Mouse (Mus musculus): ENCODE measurements around the gene Rassf3. TPM values are rescaled to one million over a fixed set of nuclear protein-coding genes. Genes with fewer than 3 reads are reported as not detected.

Gene Rassf3
- total and polyA plus RNA-seq, 2 experiments from 2014 or later = 3.0 to 5.8 TPM

- H3K9me3 ChIP-seq (ENCODE audit: low read length) = no peaks in the 10 kb centered on the region
- H3K36me3 ChIP-seq (ENCODE audit: insufficient read depth, low read length) = peaks cover 75% of the 10 kb centered on the region
- no peak for DNase-seq (ENCODE audit: low spot score)
- no peak for ATAC-seq (ENCODE audit: low FRiP score)
- WGBS = 96% methylated on average over 18 of the region's 18 CpGs
- H3K9ac ChIP-seq (replicated peaks; ENCODE audit: low read length, poor library complexity, severe bottlenecking) = no peak overlapping the region
- no peak overlapping the region for H3K27ac ChIP-seq (ENCODE audit: low read depth, low read length)
- no peak overlapping the region for H3K4me2 ChIP-seq (ENCODE audit: low read depth, low read length, poor library complexity, severe bottlenecking)
- H3K4me1 ChIP-seq (ENCODE audit: insufficient read depth, low read length) = no peaks in the 10 kb centered on the region
- H3K27me3 ChIP-seq (ENCODE audit: insufficient read depth, low read length) = no peaks in the 10 kb centered on the region
- H3K4me3 ChIP-seq (ENCODE audit: low read depth, low read length) = no peak overlapping the region
- TF ChIP-seq CTCF (IDR thresholded peaks at IDR 0.05) = no peak
These were observed 94.9 kb downstream of the Rassf3 start for GRCm38 (mm10) chr10:121381280-121381679.

GRCm38 (mm10) chr10:121379387-121379786, 96.8 kb downstream of the Rassf3 start:
- 97% methylated on average over 3 of the region's 3 CpGs for WGBS

GRCm38 (mm10) chr10:121376530-121377271, 99.4 kb downstream of the Rassf3 start:
- no peaks in the 10 kb centered on the region for H3K9me3 ChIP-seq (ENCODE audit: low read length)
- no peak overlapping the region for H3K4me3 ChIP-seq (ENCODE audit: low read depth, low read length)
- H3K4me2 ChIP-seq (ENCODE audit: low read depth, low read length, poor library complexity, severe bottlenecking) = no peak overlapping the region
- no peaks in the 10 kb centered on the region for H3K4me1 ChIP-seq (ENCODE audit: insufficient read depth, low read length)
- no peak for TF ChIP-seq CTCF (IDR thresholded peaks at IDR 0.05)
- WGBS = 91% methylated on average over 24 of the region's 24 CpGs
- no peak overlapping the region for H3K27ac ChIP-seq (ENCODE audit: low read depth, low read length)
- peaks cover 71% of the 10 kb centered on the region for H3K36me3 ChIP-seq (ENCODE audit: insufficient read depth, low read length)
- ATAC-seq (ENCODE audit: low FRiP score) = no peak
- DNase-seq (ENCODE audit: low spot score) = no peak
- no peaks in the 10 kb centered on the region for H3K27me3 ChIP-seq (ENCODE audit: insufficient read depth, low read length)
- no peak overlapping the region for H3K9ac ChIP-seq (replicated peaks; ENCODE audit: low read length, poor library complexity, severe bottlenecking)

More at GRCm38 (mm10) chr10:121379387-121379786, 96.8 kb downstream of the Rassf3 start:
- TF ChIP-seq CTCF (IDR thresholded peaks at IDR 0.05) = peak; percentile 38; the same call in 1 of the 2 replicates
- Histone ChIP-seq H3K9me3 (ENCODE audit: low read length) (no peaks in the 10 kb centered on the region), H3K27me3 (ENCODE audit: insufficient read depth, low read length) (no peaks in the 10 kb centered on the region), H3K9ac (replicated peaks; ENCODE audit: low read length, poor library complexity, severe bottlenecking) (no peak overlapping the region), H3K4me2 (ENCODE audit: low read depth, low read length, poor library complexity, severe bottlenecking) (no peak overlapping the region), H3K4me1 (ENCODE audit: insufficient read depth, low read length) (no peaks in the 10 kb centered on the region), H3K27ac (ENCODE audit: low read depth, low read length) (no peak overlapping the region), H3K4me3 (ENCODE audit: low read depth, low read length) (no peak overlapping the region), H3K36me3 (ENCODE audit: insufficient read depth, low read length) (peaks cover 84% of the 10 kb centered on the region)
- ATAC-seq (ENCODE audit: low FRiP score) = no peak
- no peak for DNase-seq (ENCODE audit: low spot score)

- Histone ChIP-seq H3K4me1 (ENCODE audit: insufficient read depth, low read length) (no peaks in the 10 kb centered on the region), H3K27me3 (ENCODE audit: insufficient read depth, low read length) (no peaks in the 10 kb centered on the region), H3K4me2 (ENCODE audit: low read depth, low read length, poor library complexity, severe bottlenecking) (no peak overlapping the region), H3K27ac (ENCODE audit: low read depth, low read length) (no peak overlapping the region), H3K9ac (replicated peaks; ENCODE audit: low read length, poor library complexity, severe bottlenecking) (no peak overlapping the region), H3K4me3 (ENCODE audit: low read depth, low read length) (no peak overlapping the region), H3K9me3 (ENCODE audit: low read length) (no peaks in the 10 kb centered on the region), H3K36me3 (ENCODE audit: insufficient read depth, low read length) (peaks cover 66% of the 10 kb centered on the region)
- 86% methylated on average over 24 of the region's 24 CpGs for WGBS
- TF ChIP-seq CTCF (IDR thresholded peaks at IDR 0.05) = no peak
- no peak for ATAC-seq (ENCODE audit: low FRiP score)
- DNase-seq (ENCODE audit: low spot score) = no peak
These were observed 100.3 kb downstream of the Rassf3 start for GRCm38 (mm10) chr10:121375649-121376493.

GRCm38 (mm10) chr10:121374693-121375620, 101.2 kb downstream of the Rassf3 start:
- no peak overlapping the region for H3K4me3 ChIP-seq (ENCODE audit: low read depth, low read length)
- no peaks in the 10 kb centered on the region for H3K9me3 ChIP-seq (ENCODE audit: low read length)
- H3K27ac ChIP-seq (ENCODE audit: low read depth, low read length) = no peak overlapping the region
- H3K27me3 ChIP-seq (ENCODE audit: insufficient read depth, low read length) = no peaks in the 10 kb centered on the region
- H3K4me1 ChIP-seq (ENCODE audit: insufficient read depth, low read length) = no peaks in the 10 kb centered on the region
- DNase-seq (ENCODE audit: low spot score) (no peak), ATAC-seq (ENCODE audit: low FRiP score) (no peak)
- peaks cover 62% of the 10 kb centered on the region for H3K36me3 ChIP-seq (ENCODE audit: insufficient read depth, low read length)
- H3K9ac ChIP-seq (replicated peaks; ENCODE audit: low read length, poor library complexity, severe bottlenecking) = no peak overlapping the region
- WGBS = 95% methylated on average over 17 of the region's 17 CpGs
- no peak overlapping the region for H3K4me2 ChIP-seq (ENCODE audit: low read depth, low read length, poor library complexity, severe bottlenecking)
- no peak for TF ChIP-seq CTCF (IDR thresholded peaks at IDR 0.05)

Data from midbrain, postnatal 0 days (tissue).